Mouse (Mus musculus): ENCODE data around the gene Clec10a.

DNA sequence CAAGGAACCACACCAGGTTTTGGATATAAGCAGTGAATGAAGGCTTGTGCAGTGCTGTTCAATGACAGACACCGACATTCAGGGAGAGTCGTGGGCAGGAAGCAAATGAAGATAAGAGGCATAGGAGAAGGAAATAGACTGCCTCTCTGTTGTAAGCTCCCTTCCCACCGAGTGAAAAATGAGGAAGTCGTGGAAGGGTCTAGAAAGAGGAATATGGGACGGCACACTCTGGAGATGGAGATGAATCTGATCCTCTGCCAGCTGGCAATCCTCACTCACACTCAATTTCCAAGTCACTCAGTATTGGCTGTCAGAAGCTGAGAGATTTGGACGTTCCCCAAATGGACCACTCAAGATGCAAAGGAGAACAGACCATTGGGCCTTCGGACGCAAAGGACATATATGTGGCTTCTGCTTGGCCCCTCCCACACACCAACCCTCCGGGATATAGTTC is 26.0 kb upstream of the Clec10a start, which contains the start of gene Mgl2:
- TF ChIP-seq CTCF (conservative IDR thresholded peaks at IDR 0.05; ENCODE audit: low read length) (no peak), POU5F1 (IDR thresholded peaks at IDR 0.05; ENCODE audit: borderline replicate concordance, low read length) (no peak)

Data from E14TG2a.4 (cell line).